Mouse (Mus musculus) hindbrain, embryonic 12.5 days (tissue): ENCODE results near the gene Pop7. TPM values are rescaled to one million over a fixed set of nuclear protein-coding genes. Genes with fewer than 3 reads are reported as not detected.

Experiments used
- ATAC-seq: fragments of 200-750 bp; cut with Nextera tagmentation; 2 replicates; pipeline ENCODE4 v1.8.0; 2017; ENCODE audit warnings: moderate TSS enrichment; ENCODE audit not compliant: low FRiP score
- H3K27ac ChIP-seq: fragments of 300-500 bp; sonication (generic); 2 replicates; pipeline ENCODE4 v1.5.1; 2016; ENCODE audit warnings: mild to moderate bottlenecking
- H3K27me3 ChIP-seq: fragments of 300-500 bp; sonication (generic); 2 replicates; pipeline ENCODE4 v1.6.1; 2016; ENCODE audit warnings: mild to moderate bottlenecking
- H3K36me3 ChIP-seq: fragments of 300-500 bp; sonication (generic); 2 replicates; pipeline ENCODE4 v1.6.1; 2016; ENCODE audit warnings: mild to moderate bottlenecking
- H3K4me1 ChIP-seq: fragments of 300-500 bp; sonication (generic); 2 replicates; pipeline ENCODE4 v1.6.1; 2016
- H3K4me2 ChIP-seq: fragments of 300-500 bp; sonication (generic); replicated peaks from 2 replicates; pipeline ENCODE4 v1.6.1; 2016; ENCODE audit warnings: mild to moderate bottlenecking
- H3K4me3 ChIP-seq: fragments of 300-500 bp; sonication (generic); 2 replicates; pipeline ENCODE4 v1.5.1; 2016; ENCODE audit warnings: mild to moderate bottlenecking
- H3K9ac ChIP-seq: fragments of 300-500 bp; sonication (generic); 2 replicates; pipeline ENCODE4 v1.6.1; 2016; ENCODE audit warnings: mild to moderate bottlenecking, moderate library complexity
- H3K9me3 ChIP-seq: fragments of 300-500 bp; sonication (generic); replicated peaks from 2 replicates; pipeline ENCODE4 v1.6.1; 2016; ENCODE audit warnings: mild to moderate bottlenecking
- WGBS: fragments of 180-500 bp; shearing (Covaris S2); methylation state at CpG from one replicate; pipeline ENCODE4 v1.1.7; 2016; 5-methylcytosine and 5-hydroxymethylcytosine counted together
- polyA plus RNA-seq: library from polyadenylated mRNA; unstranded; fragments of >200 nt; fragmentation: Nextera tagmentation; extraction: Ambion mirVana; gene quantifications from 2 replicates; pipeline ENCODE4 v1.2.1, GENCODE M21; 2016

Pop7 gene
- polyA plus RNA-seq, 1 experiment from 2014 or later = 60.7 TPM

GRCm38 (mm10) chr5:137511706-137512105 lies 9.4 kb upstream of the Pop7 start:
- Histone ChIP-seq H3K9me3 (no peaks in the 10 kb centered on the region), H3K4me3 (peak overlapping the region; percentile 99), H3K36me3 (peaks cover 7% of the 10 kb centered on the region; the same call in 1 of the 2 replicates), H3K27me3 (no peaks in the 10 kb centered on the region), H3K9ac (peak overlapping the region; percentile 100), H3K27ac (peak overlapping the region; percentile 44; the same call in 1 of the 2 replicates), H3K4me2 (peak overlapping the region; percentile 89), H3K4me1 (peaks cover 50% of the 10 kb centered on the region)
- no peak for ATAC-seq
- 58% methylated on average over 3 of the region's 3 CpGs for WGBS

- no peaks in the 10 kb centered on the region for H3K9me3 ChIP-seq
- H3K27me3 ChIP-seq = no peaks in the 10 kb centered on the region
- H3K36me3 ChIP-seq = peaks cover 7% of the 10 kb centered on the region; the same call in 1 of the 2 replicates
- peak overlapping the region; percentile 99 for H3K4me3 ChIP-seq
- WGBS = under 1% methylated on average over 62 of the region's 83 CpGs
- ATAC-seq = peak; percentile 51
- peaks cover 42% of the 10 kb centered on the region for H3K4me1 ChIP-seq
- peak overlapping the region; percentile 100 for H3K9ac ChIP-seq
- H3K4me2 ChIP-seq = peak overlapping the region; percentile 89
- H3K27ac ChIP-seq = peak overlapping the region; percentile 91
Measured at GRCm38 (mm10) chr5:137510573-137511390, 8.5 kb upstream of the Pop7 start.

GRCm38 (mm10) chr5:137510014-137510501 lies 7.7 kb upstream of the Pop7 start:
- Histone ChIP-seq H3K36me3 (peaks cover 7% of the 10 kb centered on the region; the same call in 1 of the 2 replicates), H3K4me1 (peaks cover 42% of the 10 kb centered on the region), H3K4me3 (peak overlapping the region; percentile 99), H3K9me3 (no peaks in the 10 kb centered on the region), H3K4me2 (peak overlapping the region; percentile 89), H3K27ac (peak overlapping the region; percentile 91), H3K9ac (peak overlapping the region; percentile 100), H3K27me3 (no peaks in the 10 kb centered on the region)
- ATAC-seq = peak; percentile 62
- WGBS = 2% methylated on average over 18 of the region's 52 CpGs

DNA sequence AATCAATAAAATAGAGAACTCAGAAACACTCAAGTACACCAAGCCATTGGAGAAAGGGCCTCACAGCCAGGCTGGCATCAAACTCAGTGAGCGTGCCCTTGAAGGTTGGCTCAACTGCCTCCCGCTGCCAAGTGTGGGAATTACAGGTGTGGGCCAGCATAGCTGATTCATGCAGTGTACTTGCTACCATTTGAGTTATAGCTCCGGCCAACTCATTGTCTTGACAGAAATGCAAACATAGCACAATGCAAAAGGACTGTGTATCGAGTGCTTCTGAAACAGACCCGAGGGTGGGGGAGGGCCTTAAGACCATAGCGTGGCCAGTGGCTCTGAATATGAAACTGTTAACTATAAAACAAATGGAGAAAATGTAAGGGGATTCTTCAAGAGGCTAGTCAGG lies 1.7 kb upstream of the Pop7 start:
- H3K9ac ChIP-seq = no peak overlapping the region
- no peak overlapping the region for H3K4me3 ChIP-seq
- H3K36me3 ChIP-seq = peaks cover 6% of the 10 kb centered on the region
- no peaks in the 10 kb centered on the region for H3K27me3 ChIP-seq
- H3K9me3 ChIP-seq = no peaks in the 10 kb centered on the region
- H3K4me1 ChIP-seq = peaks cover 17% of the 10 kb centered on the region
- no peak overlapping the region for H3K4me2 ChIP-seq
- no peak overlapping the region for H3K27ac ChIP-seq
- 82% methylated on average over 6 of the region's 6 CpGs for WGBS
- no peak for ATAC-seq

DNA sequence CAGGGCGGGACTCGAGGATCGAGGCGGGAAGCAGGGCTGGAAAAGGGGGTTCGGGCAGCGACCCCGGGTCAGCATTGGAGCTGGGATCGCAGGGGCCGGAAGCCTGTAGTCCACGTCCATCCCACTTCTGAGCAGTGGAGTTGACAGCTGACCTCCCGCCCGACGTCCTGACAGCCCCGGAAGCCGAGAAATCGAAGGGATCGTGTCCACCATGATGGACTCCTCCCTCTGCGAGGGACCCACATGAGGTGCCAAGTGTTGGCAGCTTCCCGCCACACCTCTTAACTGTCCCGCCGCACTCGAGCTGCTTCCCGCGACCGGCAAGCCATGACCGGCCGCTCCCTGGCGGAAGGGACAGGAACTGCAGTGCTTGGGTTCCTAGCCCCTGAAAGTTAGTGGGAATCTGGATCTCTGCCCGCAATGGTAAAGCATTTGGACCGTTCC lies 371 bp upstream of the Pop7 start:
- peaks cover 6% of the 10 kb centered on the region for H3K36me3 ChIP-seq
- H3K27me3 ChIP-seq = no peaks in the 10 kb centered on the region
- WGBS = under 1% methylated on average over 30 of the region's 30 CpGs
- peaks cover 17% of the 10 kb centered on the region for H3K4me1 ChIP-seq
- H3K9ac ChIP-seq = peak overlapping the region; percentile 80
- H3K27ac ChIP-seq = peak overlapping the region; percentile 97
- H3K4me3 ChIP-seq = peak overlapping the region; percentile 65
- H3K9me3 ChIP-seq = no peaks in the 10 kb centered on the region
- H3K4me2 ChIP-seq = peak overlapping the region; percentile 87
- peak; percentile 79 for ATAC-seq

- Histone ChIP-seq H3K27ac (no peak overlapping the region), H3K9ac (no peak overlapping the region), H3K27me3 (no peaks in the 10 kb centered on the region), H3K4me2 (no peak overlapping the region), H3K4me3 (no peak overlapping the region), H3K4me1 (peaks cover 17% of the 10 kb centered on the region), H3K36me3 (peaks cover 6% of the 10 kb centered on the region), H3K9me3 (no peaks in the 10 kb centered on the region)
- WGBS = 90% methylated on average over 7 of the region's 7 CpGs
- no peak for ATAC-seq
Measured at GRCm38 (mm10) chr5:137500186-137500585, 2.1 kb downstream of the Pop7 start.

DNA sequence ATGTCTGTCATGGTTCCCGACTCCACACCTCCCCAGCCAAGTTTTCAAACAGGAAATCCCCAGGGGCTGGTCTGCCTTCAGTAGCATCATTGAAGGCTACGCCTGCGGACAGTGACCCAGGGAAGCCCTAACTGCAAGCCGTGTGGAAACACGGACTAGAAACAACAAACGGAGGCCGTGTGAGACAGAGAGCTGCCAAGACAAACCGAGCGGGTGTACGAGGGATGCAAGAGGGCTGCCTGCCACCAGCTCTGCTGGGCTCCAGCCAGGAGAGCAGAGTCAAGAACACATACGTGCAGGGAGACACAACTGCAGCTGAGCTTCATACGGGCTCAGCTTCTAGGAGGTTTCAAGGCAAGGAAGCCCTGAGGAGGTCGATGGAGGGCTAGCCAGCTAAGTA lies 8.5 kb downstream of the Pop7 start:
- ATAC-seq = no peak
- Histone ChIP-seq H3K27me3 (no peaks in the 10 kb centered on the region), H3K9ac (no peak overlapping the region), H3K27ac (no peak overlapping the region), H3K9me3 (no peaks in the 10 kb centered on the region), H3K4me1 (no peaks in the 10 kb centered on the region), H3K4me3 (no peak overlapping the region), H3K36me3 (no peaks in the 10 kb centered on the region), H3K4me2 (no peak overlapping the region)
- WGBS = 74% methylated on average over 13 of the region's 13 CpGs

- no peaks in the 10 kb centered on the region for H3K9me3 ChIP-seq
- H3K9ac ChIP-seq = no peak overlapping the region
- ATAC-seq = no peak
- no peak overlapping the region for H3K4me3 ChIP-seq
- H3K27me3 ChIP-seq = no peaks in the 10 kb centered on the region
- no peaks in the 10 kb centered on the region for H3K4me1 ChIP-seq
- 63% methylated on average over 4 of the region's 4 CpGs for WGBS
- H3K36me3 ChIP-seq = no peaks in the 10 kb centered on the region
- H3K27ac ChIP-seq = no peak overlapping the region
- H3K4me2 ChIP-seq = no peak overlapping the region
Measured at GRCm38 (mm10) chr5:137491559-137491958, 10.8 kb downstream of the Pop7 start.

DNA sequence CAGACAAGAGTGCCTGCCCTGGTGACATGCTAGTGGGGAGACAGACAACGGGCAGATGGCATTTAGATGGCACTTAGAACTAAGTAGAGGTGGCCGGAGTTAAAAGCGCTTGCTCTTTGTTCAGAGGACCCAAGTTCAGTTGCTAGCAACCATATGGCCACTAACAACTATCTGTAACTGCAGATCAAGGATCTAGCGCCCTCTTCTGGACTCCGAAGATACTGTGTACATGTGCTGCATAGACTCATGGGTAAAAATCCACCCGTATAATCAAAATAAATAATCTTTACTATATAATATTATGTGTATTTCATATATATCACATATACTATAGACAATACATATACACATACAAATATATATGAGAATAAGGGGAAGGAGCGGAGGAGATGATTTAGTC lies 14.7 kb downstream of the Pop7 start:
- Histone ChIP-seq H3K27ac (no peak overlapping the region), H3K4me1 (peaks cover 15% of the 10 kb centered on the region), H3K27me3 (peaks cover 11% of the 10 kb centered on the region), H3K9me3 (no peaks in the 10 kb centered on the region), H3K36me3 (no peaks in the 10 kb centered on the region), H3K9ac (no peak overlapping the region), H3K4me3 (no peak overlapping the region), H3K4me2 (no peak overlapping the region)
- 90% methylated on average over 7 of the region's 7 CpGs for WGBS
- ATAC-seq = no peak

DNA sequence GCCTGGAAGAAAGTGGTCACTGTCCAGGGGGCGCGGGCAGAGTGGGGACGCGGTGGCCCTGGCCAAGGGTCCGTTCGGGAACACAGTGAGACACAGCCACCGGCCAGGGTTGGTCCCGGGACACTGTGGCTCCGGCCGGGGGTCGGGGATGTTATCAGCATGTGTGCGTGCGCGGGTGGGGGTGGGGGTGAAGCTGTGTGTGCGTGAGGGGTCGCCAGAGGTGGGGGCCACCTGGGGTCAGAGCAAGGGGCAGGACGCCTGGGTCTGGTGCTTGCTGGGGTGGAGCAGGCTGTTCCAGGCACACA lies 16.5 kb downstream of the Pop7 start:
- Histone ChIP-seq H3K9ac (peak overlapping the region; percentile 42), H3K27ac (no peak overlapping the region), H3K4me3 (peak overlapping the region; percentile 31), H3K9me3 (no peaks in the 10 kb centered on the region), H3K36me3 (no peaks in the 10 kb centered on the region), H3K4me1 (peaks cover 18% of the 10 kb centered on the region), H3K4me2 (peak overlapping the region; percentile 62), H3K27me3 (peaks cover 11% of the 10 kb centered on the region)
- WGBS = under 1% methylated on average over 17 of the region's 17 CpGs
- ATAC-seq = no peak

DNA sequence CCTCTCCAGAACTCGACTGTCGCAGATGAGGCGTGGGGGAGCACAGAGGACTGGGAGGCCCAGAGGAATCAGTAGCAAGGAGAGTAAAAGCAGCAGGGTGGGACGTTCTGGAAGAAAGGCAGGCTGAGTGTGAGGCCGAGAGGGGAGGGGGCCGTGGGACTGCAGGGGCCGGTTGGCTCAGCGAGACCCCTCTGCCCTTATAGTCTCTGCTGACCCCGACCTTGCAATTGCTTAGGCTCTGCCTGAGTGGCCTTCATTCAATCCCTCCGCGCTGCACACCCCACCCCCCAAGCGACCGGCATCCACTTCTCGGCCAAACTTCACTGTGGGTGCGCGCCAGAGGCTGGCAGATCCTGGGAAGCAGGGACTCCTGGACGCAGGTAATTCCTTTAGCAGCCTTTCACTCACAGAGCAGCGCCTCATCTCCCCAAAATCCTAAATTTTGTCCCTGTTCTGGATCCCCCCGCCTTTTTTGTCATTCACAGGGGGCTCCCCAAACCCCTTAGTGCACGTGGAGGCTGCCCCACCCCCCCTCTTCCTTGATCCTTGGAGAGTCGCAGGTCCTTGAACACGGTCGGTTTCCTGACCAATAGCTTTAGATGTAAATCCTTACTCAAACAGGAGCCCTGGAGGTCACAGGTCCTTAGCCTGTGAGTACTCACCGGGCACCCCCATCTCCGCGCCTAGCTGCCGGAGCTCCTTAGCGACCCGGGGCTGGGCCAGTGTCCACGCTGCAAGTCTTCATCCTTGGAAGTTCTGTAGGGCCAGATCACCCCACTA lies 17.1 kb downstream of the Pop7 start:
- H3K9me3 ChIP-seq = no peaks in the 10 kb centered on the region
- peak overlapping the region; percentile 31 for H3K4me3 ChIP-seq
- peaks cover 18% of the 10 kb centered on the region for H3K4me1 ChIP-seq
- WGBS = 4% methylated on average over 29 of the region's 30 CpGs
- peak overlapping the region; percentile 42; the same call in 1 of the 2 replicates for H3K9ac ChIP-seq
- no peak overlapping the region for H3K27ac ChIP-seq
- peak overlapping the region; percentile 62 for H3K4me2 ChIP-seq
- peaks cover 11% of the 10 kb centered on the region for H3K27me3 ChIP-seq
- no peak for ATAC-seq
- H3K36me3 ChIP-seq = no peaks in the 10 kb centered on the region

GRCm38 (mm10) chr5:137481897-137482296 lies 20.4 kb downstream of the Pop7 start:
- Histone ChIP-seq H3K9ac (no peak overlapping the region), H3K27ac (no peak overlapping the region)
- WGBS = 8% methylated on average over 8 of the region's 8 CpGs

More at GRCm38 (mm10) chr5:137481897-137482296, 20.4 kb downstream of the Pop7 start:
- Histone ChIP-seq H3K4me2 (no peak overlapping the region), H3K4me3 (no peak overlapping the region), H3K27me3 (peaks cover 11% of the 10 kb centered on the region), H3K9me3 (no peaks in the 10 kb centered on the region), H3K4me1 (peaks cover 18% of the 10 kb centered on the region), H3K36me3 (no peaks in the 10 kb centered on the region)
- ATAC-seq = no peak
